Mouse (Mus musculus): Measurements from ENCODE around the gene Mllt3. TPM values are rescaled to one million over a fixed set of nuclear protein-coding genes. Genes with fewer than 3 reads are reported as not detected.

Mllt3 gene
- polyA plus RNA-seq, 1 experiment from 2014 or later: 32.4 TPM

DNA sequence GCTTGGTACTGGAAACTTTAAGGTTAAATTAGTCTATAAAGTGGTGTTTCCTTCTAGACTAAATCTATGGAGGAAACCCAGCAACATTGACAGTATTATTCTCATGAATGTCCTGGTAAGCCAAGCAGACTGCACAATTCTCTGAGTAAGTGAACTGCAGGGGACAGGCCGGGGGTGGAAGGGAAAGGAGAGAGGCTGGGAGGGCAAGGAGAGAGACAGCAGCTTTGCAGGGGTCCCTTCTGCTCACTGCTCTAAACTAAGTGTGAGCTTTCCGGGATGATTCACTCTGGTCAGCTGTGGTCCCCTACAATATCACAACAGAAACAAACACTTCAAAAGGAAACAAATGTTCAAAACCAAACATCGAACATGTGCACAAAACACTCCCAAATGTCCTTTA is 228.6 kb downstream of the Mllt3 start:
- Histone ChIP-seq H3K36me3 (no peaks in the 10 kb centered on the region), H3K4me1 (peaks cover 5% of the 10 kb centered on the region; the same call in 1 of the 2 replicates), H3K9me3 (replicated peaks) (no peaks in the 10 kb centered on the region), H3K27ac (no peak overlapping the region), H3K4me2 (no peak overlapping the region), H3K27me3 (no peaks in the 10 kb centered on the region), H3K9ac (no peak overlapping the region), H3K4me3 (replicated peaks) (no peak overlapping the region)
- WGBS: 54% methylated on average over 3 of the region's 3 CpGs
- ATAC-seq (replicated peaks; ENCODE audit: low FRiP score): no peak

DNA sequence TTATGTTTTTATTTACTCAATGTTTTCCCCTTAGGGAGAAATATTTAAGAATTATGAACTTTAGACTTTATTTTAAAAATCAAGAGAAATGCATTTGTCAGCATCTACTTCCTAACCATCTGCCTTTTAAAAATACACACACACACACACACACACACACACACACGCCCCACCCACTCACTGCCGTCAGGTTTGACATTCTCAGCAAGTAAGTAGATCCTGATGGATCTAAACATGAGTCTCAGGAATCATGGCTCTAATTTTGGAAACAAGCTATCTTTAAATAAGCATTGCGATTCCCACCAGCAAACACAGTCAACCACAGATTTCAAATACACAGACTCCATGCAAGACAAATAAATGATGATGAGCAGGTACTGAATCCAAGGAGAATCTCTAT is 229.9 kb downstream of the Mllt3 start:
- peaks cover 5% of the 10 kb centered on the region; the same call in 1 of the 2 replicates for H3K4me1 ChIP-seq
- ATAC-seq (replicated peaks; ENCODE audit: low FRiP score): no peak
- WGBS: 76% methylated on average over 3 of the region's 3 CpGs

DNA sequence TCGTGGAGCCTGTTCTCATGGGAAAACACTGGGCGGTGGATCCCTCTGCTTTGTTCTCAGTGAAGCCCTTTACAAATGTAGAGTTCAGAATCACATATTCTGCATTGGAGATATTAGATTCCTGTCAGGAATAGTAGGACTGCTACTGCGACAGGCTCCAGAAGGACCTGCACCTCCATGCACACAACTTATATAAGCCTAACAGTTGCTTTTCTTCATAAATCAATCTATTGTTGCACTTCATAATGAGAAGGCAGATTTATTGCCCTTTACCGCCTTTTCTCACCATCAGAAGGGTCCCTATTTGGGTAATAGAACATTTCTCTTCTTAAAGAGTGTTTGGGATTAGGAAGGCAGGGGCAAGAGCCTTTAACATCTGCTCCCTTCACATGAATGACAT is 231.0 kb downstream of the Mllt3 start:
- no peak overlapping the region for H3K4me2 ChIP-seq
- 56% methylated on average over 4 of the region's 4 CpGs for WGBS
- H3K27ac ChIP-seq: no peak overlapping the region
- no peaks in the 10 kb centered on the region for H3K36me3 ChIP-seq
- no peaks in the 10 kb centered on the region for H3K27me3 ChIP-seq
- peaks cover 5% of the 10 kb centered on the region; the same call in 1 of the 2 replicates for H3K4me1 ChIP-seq
- no peak overlapping the region for H3K4me3 ChIP-seq (replicated peaks)
- no peaks in the 10 kb centered on the region for H3K9me3 ChIP-seq (replicated peaks)
- H3K9ac ChIP-seq: no peak overlapping the region
- no peak for ATAC-seq (replicated peaks; ENCODE audit: low FRiP score)

More for the DNA sequence above, 229.9 kb downstream of the Mllt3 start:
- Histone ChIP-seq H3K4me2 (no peak overlapping the region), H3K27ac (no peak overlapping the region), H3K27me3 (no peaks in the 10 kb centered on the region), H3K9me3 (replicated peaks) (no peaks in the 10 kb centered on the region), H3K36me3 (no peaks in the 10 kb centered on the region), H3K9ac (no peak overlapping the region), H3K4me3 (replicated peaks) (no peak overlapping the region)

DNA sequence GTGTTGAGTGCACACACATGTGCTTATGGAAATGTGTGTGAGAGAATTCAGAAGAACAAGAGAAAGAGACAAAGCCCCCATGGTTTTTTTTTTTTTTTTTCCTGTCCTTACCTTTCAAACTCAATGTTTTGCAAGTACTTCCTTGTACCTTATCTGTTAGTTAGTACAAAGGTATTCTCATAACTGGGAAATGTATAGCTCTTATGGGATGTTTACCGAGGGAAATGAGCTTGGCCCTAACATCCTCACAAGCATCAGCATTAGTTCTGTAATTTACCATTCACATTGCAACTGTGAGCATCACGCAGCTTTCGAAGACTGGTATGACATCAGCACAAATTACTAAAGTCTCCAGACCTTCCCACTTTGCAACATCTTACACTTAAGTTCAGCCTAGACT is 231.8 kb downstream of the Mllt3 start:
- Histone ChIP-seq H3K36me3 (no peaks in the 10 kb centered on the region), H3K27me3 (no peaks in the 10 kb centered on the region), H3K4me2 (no peak overlapping the region), H3K9ac (no peak overlapping the region), H3K9me3 (replicated peaks) (no peaks in the 10 kb centered on the region), H3K4me3 (replicated peaks) (no peak overlapping the region), H3K4me1 (peaks cover 5% of the 10 kb centered on the region; the same call in 1 of the 2 replicates), H3K27ac (no peak overlapping the region)
- ATAC-seq (replicated peaks; ENCODE audit: low FRiP score): no peak
- 88% methylated on average over 3 of the region's 3 CpGs for WGBS

DNA sequence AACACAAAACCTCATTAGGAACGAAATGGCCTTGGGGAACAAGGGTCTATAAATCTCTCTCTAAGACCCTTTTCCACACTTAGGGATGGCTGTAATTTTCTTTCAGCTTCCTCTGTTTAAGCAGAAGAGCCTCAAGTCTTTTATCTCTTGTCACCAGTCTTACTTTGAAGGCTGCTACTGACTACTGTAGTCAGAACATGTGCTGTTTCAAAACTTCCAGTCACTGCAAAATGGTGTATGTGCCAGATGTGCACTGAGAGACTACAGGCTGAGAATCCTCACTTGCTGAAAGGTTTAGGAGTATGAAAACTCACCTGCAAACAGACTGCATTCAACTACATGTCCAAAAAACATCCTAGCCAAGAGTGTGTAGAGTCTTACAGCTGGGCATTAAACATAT is 232.9 kb downstream of the Mllt3 start:
- H3K4me1 ChIP-seq: peaks cover 5% of the 10 kb centered on the region; the same call in 1 of the 2 replicates
- H3K36me3 ChIP-seq: no peaks in the 10 kb centered on the region
- WGBS: 48% methylated on average over 1 of the region's 1 CpGs
- no peaks in the 10 kb centered on the region for H3K9me3 ChIP-seq (replicated peaks)
- H3K27ac ChIP-seq: no peak overlapping the region
- no peak for ATAC-seq (replicated peaks; ENCODE audit: low FRiP score)
- H3K9ac ChIP-seq: no peak overlapping the region
- no peaks in the 10 kb centered on the region for H3K27me3 ChIP-seq
- H3K4me2 ChIP-seq: no peak overlapping the region
- no peak overlapping the region for H3K4me3 ChIP-seq (replicated peaks)

DNA sequence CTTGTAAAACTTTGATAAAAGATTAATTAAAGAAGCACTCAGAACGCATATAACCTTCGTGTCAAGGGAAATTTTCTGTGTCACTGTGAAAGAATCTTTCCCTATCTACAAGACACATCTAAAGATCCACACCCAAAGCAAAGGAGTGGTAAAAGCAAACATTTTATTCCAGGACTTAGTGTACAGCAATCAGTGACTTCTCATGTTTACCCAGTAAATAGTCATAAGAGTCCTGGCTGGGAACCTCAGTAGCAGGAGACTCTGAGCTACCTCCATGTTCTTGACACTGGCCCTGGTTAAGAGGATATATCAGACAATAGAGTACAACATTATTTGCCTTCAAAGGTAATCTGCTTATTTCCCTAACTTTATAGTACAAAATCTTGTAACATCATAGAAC is 233.7 kb downstream of the Mllt3 start:
- H3K27ac ChIP-seq: no peak overlapping the region
- H3K9ac ChIP-seq: no peak overlapping the region
- no peaks in the 10 kb centered on the region for H3K36me3 ChIP-seq
- H3K4me2 ChIP-seq: no peak overlapping the region
- WGBS: 88% methylated on average over 2 of the region's 2 CpGs
- peaks cover 3% of the 10 kb centered on the region; the same call in 1 of the 2 replicates for H3K4me1 ChIP-seq
- no peaks in the 10 kb centered on the region for H3K9me3 ChIP-seq (replicated peaks)
- no peak for ATAC-seq (replicated peaks; ENCODE audit: low FRiP score)
- H3K4me3 ChIP-seq (replicated peaks): no peak overlapping the region
- no peaks in the 10 kb centered on the region for H3K27me3 ChIP-seq

DNA sequence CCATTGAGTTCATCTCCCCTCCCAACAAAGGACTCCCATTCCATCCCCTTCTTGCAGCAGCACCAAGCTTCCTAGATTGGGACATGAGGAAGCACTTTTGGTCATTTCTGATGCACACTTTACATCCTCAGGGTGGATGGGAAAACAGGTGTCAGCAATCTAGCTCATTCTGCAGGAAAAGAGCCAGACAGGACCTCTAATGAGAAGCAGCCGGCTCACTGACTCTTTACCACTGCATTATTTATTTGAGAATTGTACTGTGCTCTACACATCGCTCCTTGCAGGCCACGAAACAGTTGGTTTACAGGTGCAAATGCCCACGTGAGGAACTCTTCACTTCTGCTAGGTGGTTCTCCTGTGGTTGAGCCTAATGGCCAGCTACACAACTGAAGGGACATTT is 237.9 kb downstream of the Mllt3 start:
- WGBS: 78% methylated on average over 4 of the region's 4 CpGs
- H3K9me3 ChIP-seq (replicated peaks): no peaks in the 10 kb centered on the region
- no peak overlapping the region for H3K4me3 ChIP-seq (replicated peaks)
- H3K36me3 ChIP-seq: peaks cover 15% of the 10 kb centered on the region
- H3K4me1 ChIP-seq: peaks cover under 1% of the 10 kb centered on the region; the same call in 1 of the 2 replicates
- ATAC-seq (replicated peaks; ENCODE audit: low FRiP score): no peak
- H3K9ac ChIP-seq: no peak overlapping the region
- no peak overlapping the region for H3K4me2 ChIP-seq
- H3K27me3 ChIP-seq: no peaks in the 10 kb centered on the region
- no peak overlapping the region for H3K27ac ChIP-seq

DNA sequence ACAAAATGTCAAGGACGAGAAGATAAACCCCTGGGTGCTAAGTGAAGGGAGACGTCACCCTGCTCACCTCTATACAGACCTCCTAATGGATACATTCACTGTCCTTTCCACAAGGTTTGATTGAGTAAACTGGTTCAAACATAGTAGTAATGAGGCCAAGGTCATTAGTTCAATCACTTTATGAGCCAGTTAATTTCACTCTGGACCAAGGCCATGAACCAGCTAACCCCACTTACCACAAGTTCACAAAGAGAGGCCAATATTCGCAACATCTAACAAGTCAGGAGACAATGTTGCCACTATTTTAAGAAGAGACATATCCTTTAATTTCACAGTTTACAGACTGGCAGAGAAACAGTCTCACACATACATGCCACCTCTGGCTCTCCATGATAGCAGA is 238.9 kb downstream of the Mllt3 start:
- ATAC-seq (replicated peaks; ENCODE audit: low FRiP score): no peak
- no peaks in the 10 kb centered on the region for H3K27me3 ChIP-seq
- no peak overlapping the region for H3K4me3 ChIP-seq (replicated peaks)
- peaks cover 19% of the 10 kb centered on the region for H3K36me3 ChIP-seq
- H3K4me2 ChIP-seq: no peak overlapping the region
- no peaks in the 10 kb centered on the region for H3K9me3 ChIP-seq (replicated peaks)
- no peaks in the 10 kb centered on the region for H3K4me1 ChIP-seq
- no peak overlapping the region for H3K27ac ChIP-seq
- WGBS: 73% methylated on average over 3 of the region's 3 CpGs
- no peak overlapping the region for H3K9ac ChIP-seq

DNA sequence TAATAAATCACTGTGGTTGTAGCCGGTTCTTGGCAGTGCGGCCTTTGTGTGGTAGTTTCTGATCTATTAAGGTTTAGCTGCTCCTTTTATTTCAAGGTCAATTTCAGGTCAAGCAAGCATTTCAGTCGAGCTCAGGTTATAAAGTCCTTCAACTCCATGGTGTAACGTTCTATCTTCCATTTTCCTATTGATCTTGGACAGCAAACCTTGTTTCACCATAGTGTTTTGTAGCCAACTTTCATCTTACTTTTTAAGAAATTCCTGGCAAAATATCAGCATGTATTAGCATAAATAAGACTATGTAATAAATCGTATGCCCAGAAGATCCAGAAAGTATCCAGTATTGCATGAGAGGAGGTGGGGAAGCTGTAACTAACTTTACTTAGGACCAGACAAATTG is 240.7 kb downstream of the Mllt3 start:
- 49% methylated on average over 5 of the region's 5 CpGs for WGBS
- no peak overlapping the region for H3K4me3 ChIP-seq (replicated peaks)
- no peaks in the 10 kb centered on the region for H3K27me3 ChIP-seq
- H3K9me3 ChIP-seq (replicated peaks): no peaks in the 10 kb centered on the region
- ATAC-seq (replicated peaks; ENCODE audit: low FRiP score): no peak
- H3K4me1 ChIP-seq: no peaks in the 10 kb centered on the region
- H3K36me3 ChIP-seq: peaks cover 31% of the 10 kb centered on the region
- no peak overlapping the region for H3K27ac ChIP-seq
- H3K4me2 ChIP-seq: no peak overlapping the region
- no peak overlapping the region for H3K9ac ChIP-seq

DNA sequence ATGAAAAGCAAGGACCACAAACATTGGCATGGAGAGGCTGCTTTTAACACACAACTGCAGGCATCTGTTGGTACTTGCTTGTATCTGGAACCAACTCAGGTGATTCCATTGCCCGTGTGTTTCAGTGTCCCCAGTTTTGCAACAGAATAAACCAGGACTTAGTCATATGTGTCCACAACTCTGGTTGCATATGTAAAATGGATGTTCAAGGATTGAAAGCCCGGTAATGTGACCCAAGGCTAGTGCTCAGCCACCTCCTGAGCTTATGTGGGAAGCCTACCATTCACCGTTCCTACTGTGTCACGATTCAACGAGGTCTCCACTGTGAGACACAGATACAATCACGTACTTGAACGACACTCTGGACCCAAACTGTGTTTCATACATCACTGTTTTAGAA is 243.7 kb downstream of the Mllt3 start:
- ATAC-seq (replicated peaks; ENCODE audit: low FRiP score): no peak
- H3K27ac ChIP-seq: no peak overlapping the region
- H3K4me2 ChIP-seq: no peak overlapping the region
- H3K4me1 ChIP-seq: peaks cover 15% of the 10 kb centered on the region
- no peak overlapping the region for H3K4me3 ChIP-seq (replicated peaks)
- no peaks in the 10 kb centered on the region for H3K27me3 ChIP-seq
- H3K36me3 ChIP-seq: peaks cover 35% of the 10 kb centered on the region
- no peaks in the 10 kb centered on the region for H3K9me3 ChIP-seq (replicated peaks)
- 93% methylated on average over 7 of the region's 7 CpGs for WGBS
- no peak overlapping the region for H3K9ac ChIP-seq

DNA sequence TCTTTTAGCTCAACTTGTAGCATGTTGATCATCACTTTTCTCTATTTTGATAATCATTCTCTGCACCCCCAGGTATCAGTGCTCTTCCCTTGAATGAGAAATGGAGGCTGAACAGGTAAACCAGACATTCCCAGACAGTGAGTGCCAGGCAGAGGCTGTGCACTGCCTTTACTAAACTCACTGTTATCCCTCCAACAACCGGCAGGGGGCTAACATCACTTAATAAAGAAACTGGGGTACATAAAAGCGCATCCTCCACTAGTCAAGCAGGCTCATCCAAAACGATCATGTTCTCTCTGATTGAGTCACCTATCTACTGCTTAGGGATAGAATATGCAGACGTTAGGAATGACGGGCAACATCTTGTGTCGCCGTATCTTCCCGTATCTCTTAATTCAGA is 244.5 kb downstream of the Mllt3 start:
- H3K27me3 ChIP-seq: no peaks in the 10 kb centered on the region
- H3K27ac ChIP-seq: no peak overlapping the region
- 78% methylated on average over 8 of the region's 8 CpGs for WGBS
- no peak overlapping the region for H3K4me3 ChIP-seq (replicated peaks)
- no peak overlapping the region for H3K4me2 ChIP-seq
- H3K9me3 ChIP-seq (replicated peaks): no peaks in the 10 kb centered on the region
- peaks cover 15% of the 10 kb centered on the region for H3K4me1 ChIP-seq
- H3K36me3 ChIP-seq: peaks cover 35% of the 10 kb centered on the region
- H3K9ac ChIP-seq: no peak overlapping the region
- ATAC-seq (replicated peaks; ENCODE audit: low FRiP score): no peak

DNA sequence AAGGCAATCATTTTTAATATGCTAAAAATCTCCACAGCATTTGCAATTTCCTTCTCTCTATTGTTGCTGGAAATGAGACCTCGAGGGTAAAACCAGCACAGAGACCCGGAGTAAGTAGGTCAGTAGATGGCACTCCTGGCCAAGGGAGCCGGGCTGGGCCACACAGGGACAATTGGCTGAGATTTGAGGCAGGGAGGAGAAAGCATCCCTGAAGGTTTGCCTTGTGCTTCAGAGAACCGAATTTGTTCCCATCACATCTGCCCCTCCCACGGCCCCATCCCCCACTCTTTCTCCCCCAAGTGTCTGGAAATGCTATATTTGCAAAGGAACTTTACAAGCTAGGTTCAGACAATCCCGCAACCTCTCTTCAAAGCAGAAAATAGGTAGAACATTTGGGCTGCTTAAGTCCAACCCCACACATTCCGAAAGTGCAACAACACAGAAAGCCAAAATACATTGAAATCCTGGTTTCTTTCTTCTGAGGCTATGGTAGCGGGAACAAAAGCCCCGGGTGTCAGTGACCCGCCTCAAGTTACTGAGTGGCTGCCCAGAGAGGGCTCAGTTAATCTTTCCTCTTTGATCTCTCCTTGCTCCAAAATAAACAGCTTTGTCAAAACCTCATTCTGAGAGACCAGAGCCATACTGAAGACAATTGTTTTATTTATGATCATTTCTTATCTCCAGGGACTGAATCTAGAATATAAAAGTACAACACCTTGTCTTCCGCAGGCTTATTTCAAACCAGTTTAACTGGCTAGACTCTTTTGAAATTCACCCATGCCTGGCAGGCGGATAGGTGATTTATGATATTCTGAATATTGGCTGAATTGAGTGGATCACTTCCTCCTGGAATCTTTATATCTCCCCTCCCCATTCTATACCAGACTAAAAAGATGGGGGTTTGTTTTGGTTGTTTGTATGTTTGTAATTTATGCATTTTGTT is 247.8 kb downstream of the Mllt3 start:
- Histone ChIP-seq H3K27ac (no peak overlapping the region), H3K4me1 (peaks cover 15% of the 10 kb centered on the region), H3K4me3 (replicated peaks) (no peak overlapping the region), H3K27me3 (no peaks in the 10 kb centered on the region), H3K9ac (no peak overlapping the region), H3K9me3 (replicated peaks) (no peaks in the 10 kb centered on the region), H3K4me2 (peak overlapping the region; percentile 26), H3K36me3 (peaks cover 28% of the 10 kb centered on the region)
- ATAC-seq (replicated peaks; ENCODE audit: low FRiP score): peak; percentile 91
- WGBS: 9% methylated on average over 12 of the region's 12 CpGs

All from kidney, embryonic 15.5 days (tissue).